Mouse (Mus musculus): Measurements from ENCODE around the gene Mcl1.

GRCm38 (mm10) chr3:95707497-95707896 lies 48.9 kb downstream of the Mcl1 start:
- TF ChIP-seq GATA1 (IDR thresholded peaks at IDR 0.05; ENCODE audit: low read length) (no peak), TAL1 (IDR thresholded peaks at IDR 0.05; ENCODE audit: low read length) (no peak)
